Mouse (Mus musculus) bone marrow macrophage, adult 2 months (primary cell): ENCODE results near the gene Tjp2.

Experiments used
- CTCF ChIP-seq: IDR thresholded peaks from 2 replicates; pipeline ENCODE4 v1.5.1; 2012; ENCODE audit warnings: low read depth, mild to moderate bottlenecking, low read length, moderate library complexity
- POLR2A ChIP-seq: IDR thresholded peaks from 2 replicates; pipeline ENCODE4 v1.6.1; 2012; ENCODE audit warnings: mild to moderate bottlenecking, low read depth, low read length, borderline replicate concordance

DNA sequence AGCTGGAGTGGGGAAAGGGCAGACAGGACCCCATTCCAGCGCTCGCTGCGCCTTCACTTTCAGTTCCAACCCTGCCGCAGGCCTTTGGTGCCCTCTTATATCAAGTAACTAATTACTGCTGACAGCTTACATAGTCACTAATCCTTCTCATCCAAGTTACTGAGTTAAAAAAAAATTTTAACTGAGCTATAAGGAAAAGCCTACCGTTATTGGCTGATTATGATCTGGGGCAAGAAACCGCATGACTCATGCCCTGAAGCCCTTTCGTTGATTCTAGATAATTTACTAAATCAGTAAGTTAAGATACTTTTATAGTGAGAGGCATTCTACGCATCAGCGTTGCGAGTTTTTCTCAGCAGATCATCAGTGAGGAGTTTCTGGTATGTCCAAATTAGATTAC, 126.1 kb downstream of the Tjp2 start:
- TF ChIP-seq POLR2A, result no peak
- no peak for TF ChIP-seq CTCF
